Mouse (Mus musculus) erythroblast, embryonic 14.5 days (primary cell): ENCODE results near the gene Trim43c. TPM values are rescaled to one million over a fixed set of nuclear protein-coding genes. Genes with fewer than 3 reads are reported as not detected.
"Not testable (repeated sequence)": the region's sequence is repeated elsewhere in the genome, so short reads cannot be mapped to it uniquely, and the experiment has no call there.

Experiments used
- H3K27me3 ChIP-seq: 2 replicates; pipeline ENCODE4 v1.6.1; 2012; ENCODE audit warnings: inconsistent platforms; ENCODE audit not compliant: control insufficient read depth
- H3K36me3 ChIP-seq: 2 replicates; pipeline ENCODE4 v1.6.1; 2012; ENCODE audit warnings: mild to moderate bottlenecking, inconsistent platforms; ENCODE audit not compliant: control insufficient read depth
- H3K4me1 ChIP-seq: 2 replicates; pipeline ENCODE4 v1.6.1; 2012; ENCODE audit warnings: inconsistent platforms; ENCODE audit not compliant: control insufficient read depth
- H3K4me3 ChIP-seq: replicated peaks from 2 replicates; pipeline ENCODE3; 2012; ENCODE audit warnings: moderate library complexity, mild to moderate bottlenecking, inconsistent platforms
- H3K9me3 ChIP-seq: 2 replicates; pipeline ENCODE4 v1.6.1; 2012; ENCODE audit warnings: low read length, inconsistent platforms, mixed read lengths; ENCODE audit not compliant: control insufficient read depth
- polyA plus RNA-seq: library from polyadenylated mRNA; stranded (reverse); fragments of >175 nt; gene quantifications from 2 replicates; pipeline ENCODE4 v1.2.3, GENCODE M21; 2012

Gene Trim43c
- polyA plus RNA-seq = not detected in 2 replicates

GRCm38 (mm10) chr9:88838864-88839263 is at the start of gene Trim43c:
TSS of gene Trim43c (plus strand) at chr9:88839164.
- H3K9me3 ChIP-seq, H3K27me3 ChIP-seq, H3K4me3 ChIP-seq, H3K36me3 ChIP-seq, H3K4me1 ChIP-seq: not testable (repeated sequence)

- not testable (repeated sequence) for H3K9me3 ChIP-seq, H3K4me3 ChIP-seq, H3K4me1 ChIP-seq, H3K27me3 ChIP-seq, H3K36me3 ChIP-seq
Measured at GRCm38 (mm10) chr9:88853072-88853471, 14.1 kb downstream of the Trim43c start.

DNA sequence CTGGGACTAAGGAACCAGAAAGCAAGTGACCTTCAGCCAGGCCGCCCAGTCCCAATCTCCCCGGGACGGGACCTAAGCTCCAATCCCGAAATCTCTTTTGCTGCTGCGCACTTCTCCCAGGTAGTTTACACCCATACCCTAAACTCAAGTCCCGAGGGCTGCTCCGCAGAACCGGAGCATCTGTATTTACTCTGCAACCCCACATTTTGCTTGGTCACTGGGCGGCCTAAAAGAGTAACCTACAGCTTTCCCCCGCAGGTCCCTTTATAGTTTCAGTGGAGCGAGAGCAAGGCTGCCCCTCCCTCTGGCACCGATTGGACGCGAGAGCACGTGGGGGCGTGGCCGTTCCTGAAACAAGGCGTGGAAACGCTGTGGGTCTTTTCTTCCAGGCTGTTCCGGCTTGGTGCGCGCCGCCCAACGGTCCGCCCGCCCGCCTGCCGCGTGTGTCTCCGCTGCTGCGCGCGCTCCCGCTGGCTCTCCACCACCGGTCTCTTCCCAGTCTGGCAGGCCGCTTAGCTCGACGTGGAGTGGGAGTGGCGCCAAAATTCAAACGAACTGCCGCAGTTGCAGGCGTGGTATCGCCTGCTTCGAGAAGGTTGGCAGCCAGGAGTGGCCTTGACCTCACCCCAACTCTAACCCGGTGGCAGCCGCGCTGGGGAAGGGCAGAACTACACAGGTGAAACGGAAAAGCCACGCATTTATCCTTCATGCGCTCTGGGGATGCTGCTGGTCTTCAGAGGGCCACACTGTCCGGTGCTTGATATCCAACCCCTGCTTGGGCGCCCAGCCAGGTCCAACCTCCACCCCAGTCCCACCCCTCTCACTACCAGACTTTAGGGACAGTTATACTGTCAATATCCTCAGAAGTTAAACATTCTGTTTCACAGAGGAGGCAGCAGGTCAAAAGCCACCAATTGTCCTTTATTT is 19.9 kb downstream of the Trim43c start:
- not testable (repeated sequence) for H3K9me3 ChIP-seq, H3K36me3 ChIP-seq

More for the DNA sequence above, 19.9 kb downstream of the Trim43c start:
- H3K4me3 ChIP-seq = peak overlapping the region; percentile 41
- H3K4me1 ChIP-seq, H3K27me3 ChIP-seq: not testable (repeated sequence)

Other genes starting within 250 kb of the Trim43c start
- gene Mthfsl, start 118.9 kb upstream of the Trim43c start, polyA plus RNA-seq = 0.12 and 0.51 TPM in 2 replicates
- gene Bcl2a1d, start 107.2 kb upstream of the Trim43c start, polyA plus RNA-seq = not detected in 2 replicates
- gene Bcl2a1a, start 117.7 kb downstream of the Trim43c start, polyA plus RNA-seq = not detected in 2 replicates